Mouse (Mus musculus) heart, adult 2 months (tissue): ENCODE measurements at regions not wholly inside any gene's neighbourhood (a gene's known extent, or its start where the extent isn't known, plus 50 kb on each side); places are given as distances from the start of the nearest gene placed in this dataset.

Experiments
- CTCF ChIP-seq: fragments of 200-600 bp; IDR thresholded peaks from 2 replicates; pipeline ENCODE4 v1.8.1; 2022; ENCODE audit warnings: antibody characterized with exemption, mild to moderate bottlenecking, moderate library complexity
- EP300 ChIP-seq: fragments of 200-500 bp; IDR thresholded peaks from 2 replicates; pipeline ENCODE4 v1.6.1; 2011; ENCODE audit warnings: low read depth, low read length, control low read depth; ENCODE audit not compliant: insufficient read depth

DNA sequence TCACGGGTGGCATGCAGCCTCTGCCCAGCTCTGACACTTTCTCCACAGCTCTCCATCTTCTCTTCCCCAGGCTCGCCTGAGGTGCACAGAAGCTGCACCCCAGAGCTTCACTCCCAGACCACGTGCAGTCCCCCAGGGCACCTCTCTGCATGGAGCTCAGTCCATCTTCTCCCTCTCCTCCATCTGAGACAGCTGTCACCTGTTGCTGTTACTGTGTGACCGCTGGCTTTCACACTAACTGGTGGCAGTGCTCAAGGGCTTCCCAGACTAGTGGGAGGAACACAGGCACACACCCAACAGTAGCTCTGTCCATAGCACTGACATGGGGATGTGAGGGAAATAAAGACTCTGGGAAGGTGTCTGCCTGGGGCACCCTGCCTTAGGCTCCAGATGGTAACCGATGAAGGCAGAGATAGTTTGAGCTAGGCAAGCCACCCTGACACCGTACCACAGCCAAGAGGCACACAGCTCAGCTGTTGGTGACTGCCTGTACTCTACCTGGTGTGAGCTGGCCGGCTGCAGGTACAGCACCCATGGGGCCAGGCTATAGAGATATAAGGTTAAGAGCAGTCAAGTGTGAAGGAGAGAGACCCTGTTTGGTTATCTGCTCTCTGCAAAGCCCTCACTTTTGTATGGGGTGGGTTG lies 94.9 kb downstream of the 1810010D01Rik start:
- TF ChIP-seq CTCF (no peak), EP300 (no peak)
